Mouse (Mus musculus): Measurements from ENCODE around the gene Vipr2.

Gene Vipr2

DNA sequence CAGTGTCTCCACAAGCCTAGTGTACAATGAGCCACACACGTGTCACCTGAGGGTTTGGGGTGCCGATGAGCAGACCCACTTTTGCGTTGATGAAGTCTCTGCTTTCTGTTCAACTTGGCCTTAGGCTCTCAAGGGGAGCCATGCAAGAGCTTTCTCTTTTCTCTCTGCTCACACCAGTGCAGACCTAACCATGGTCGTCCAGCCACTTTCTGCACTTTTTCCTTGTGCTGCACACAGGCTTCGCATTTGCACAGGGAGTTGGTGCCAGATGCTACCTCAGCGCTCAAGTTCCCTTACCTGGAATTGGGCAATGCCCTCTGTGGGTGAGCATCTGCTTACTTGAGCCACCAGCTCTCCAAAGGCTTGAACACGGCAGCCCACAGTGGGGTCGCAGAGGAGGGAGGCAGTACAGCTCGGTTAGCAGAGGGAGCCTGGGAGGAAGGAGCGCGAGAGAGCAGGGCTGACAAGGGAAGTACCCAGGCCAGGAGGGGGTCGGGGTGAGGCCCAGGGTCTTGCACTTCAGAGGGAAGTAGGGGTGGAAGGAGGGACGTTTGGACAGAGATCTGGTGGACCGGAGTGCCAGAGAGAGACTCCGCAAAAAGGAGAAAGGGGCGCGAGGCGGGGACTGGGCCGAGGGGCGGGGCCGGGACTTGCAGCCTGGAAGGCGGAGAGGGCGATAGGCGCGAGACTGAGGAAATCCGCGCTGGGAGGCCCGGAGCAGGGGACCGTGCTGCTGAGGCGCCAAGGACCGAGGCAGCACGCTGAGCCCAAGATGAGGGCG is at the start of gene Vipr2:
TSS of gene Vipr2 (plus strand) at position 653 of the 781 bp plus-strand sequence.
- DNase-seq (ENCODE audit: low spot score) = peak; percentile 56

DNA sequence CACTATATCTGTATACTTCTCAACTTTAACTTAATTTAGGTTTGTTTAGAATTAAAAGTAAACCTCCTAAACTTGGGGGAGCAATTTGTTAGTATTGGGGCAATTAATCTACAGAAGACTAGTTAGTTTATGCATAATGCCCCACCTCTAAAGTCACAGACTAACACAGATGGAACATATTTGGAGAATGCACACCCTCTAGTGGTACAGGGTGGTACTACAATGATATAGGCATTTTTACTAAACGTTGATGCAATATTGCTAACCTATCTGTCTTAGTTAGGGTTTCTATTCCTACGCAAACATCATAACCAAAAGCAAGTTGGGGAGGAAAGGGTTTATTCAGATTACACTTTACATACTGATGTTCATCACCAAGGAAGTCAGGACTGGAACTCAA is 49.4 kb upstream of the Vipr2 start:
- no peak for DNase-seq (ENCODE audit: low spot score)

DNA sequence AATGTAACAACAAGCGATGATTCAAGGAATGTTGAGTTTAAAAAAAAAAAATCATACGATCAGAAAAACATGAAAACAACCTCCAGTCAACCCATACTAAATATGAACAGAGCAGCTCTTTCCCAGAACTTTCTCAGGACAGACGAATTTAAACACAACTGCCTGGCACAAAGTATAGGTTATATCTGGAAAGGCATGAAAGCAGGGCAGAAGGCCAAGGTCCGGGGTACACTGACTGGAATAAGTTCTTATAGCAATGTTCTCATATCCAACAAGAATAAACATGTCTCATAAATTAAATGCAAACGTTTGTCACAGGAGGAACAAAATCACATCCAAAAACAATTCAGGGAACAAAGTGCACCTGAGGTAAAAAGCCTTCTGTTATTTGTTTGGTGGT is 42.2 kb upstream of the Vipr2 start:
- no peak for DNase-seq (ENCODE audit: low spot score)

DNA sequence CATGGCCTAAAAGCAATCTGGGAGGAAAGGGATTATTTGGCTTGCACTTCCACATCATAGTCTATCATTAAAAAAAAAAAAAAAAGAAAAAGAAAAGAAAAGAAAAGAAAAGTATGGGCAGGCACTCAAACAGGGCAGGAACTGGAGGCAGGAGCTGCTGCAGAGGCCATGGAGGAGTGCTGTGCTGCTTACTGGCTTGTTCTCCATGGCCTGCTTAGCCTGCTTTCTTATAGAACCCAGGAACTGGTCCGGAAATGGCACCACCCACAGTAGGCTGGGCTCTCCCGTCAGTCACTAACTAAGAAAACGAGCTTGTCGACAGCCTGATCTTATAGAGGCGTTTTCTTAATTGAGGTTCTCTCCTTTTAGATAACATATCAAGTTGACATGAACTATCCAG is 32.7 kb upstream of the Vipr2 start:
- DNase-seq (ENCODE audit: low spot score) = no peak

DNA sequence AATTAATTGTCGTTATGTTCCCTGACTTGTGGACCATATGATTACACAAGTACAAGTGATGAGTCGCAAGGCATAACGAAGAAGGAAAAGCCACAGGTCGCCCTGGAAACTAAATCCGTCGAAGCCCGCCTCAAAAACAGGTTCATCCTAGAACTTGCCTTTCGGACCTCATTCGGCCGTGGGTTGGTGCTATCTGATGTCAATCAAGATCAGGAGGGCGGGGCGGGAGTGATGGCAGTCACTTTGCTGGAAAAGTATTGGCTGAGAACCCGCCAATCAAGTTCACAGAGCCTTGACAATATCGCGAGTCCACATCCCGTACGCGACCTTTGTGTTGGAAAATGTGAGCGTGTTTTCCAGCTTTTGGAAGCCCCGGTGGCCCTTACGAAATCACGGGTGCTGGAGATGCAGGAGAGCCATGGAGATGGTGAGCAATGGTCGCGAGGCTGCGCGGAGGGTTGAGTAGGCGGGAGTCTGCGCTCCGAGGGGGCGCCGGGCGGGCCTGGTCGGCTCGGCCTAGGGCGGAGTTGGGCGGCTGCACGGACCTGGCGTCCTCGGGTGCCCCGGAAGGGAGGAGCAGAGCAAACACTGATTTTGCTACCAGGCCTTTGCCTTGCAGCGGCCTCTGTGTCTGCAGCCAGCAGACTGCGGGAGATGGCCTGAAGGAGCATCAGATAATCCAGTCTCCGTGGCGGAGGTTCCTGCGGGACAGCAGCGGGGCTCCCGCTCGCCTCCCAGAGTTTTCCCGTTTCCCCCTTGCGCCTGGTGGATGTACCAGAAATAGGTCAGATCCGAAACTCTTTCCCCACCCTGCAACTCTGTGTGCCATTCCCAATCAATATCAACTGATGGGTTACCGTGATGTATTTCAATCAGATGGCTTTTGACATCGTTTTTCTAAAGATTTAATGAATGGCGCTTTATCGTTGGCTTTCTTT is 29.8 kb upstream of the Vipr2 start, which contains the start of gene Zfp386:
TSS of gene Zfp386 (plus strand) at position 285 of the 938 bp plus-strand sequence.
- peak; percentile 100 for DNase-seq (ENCODE audit: low spot score)

DNA sequence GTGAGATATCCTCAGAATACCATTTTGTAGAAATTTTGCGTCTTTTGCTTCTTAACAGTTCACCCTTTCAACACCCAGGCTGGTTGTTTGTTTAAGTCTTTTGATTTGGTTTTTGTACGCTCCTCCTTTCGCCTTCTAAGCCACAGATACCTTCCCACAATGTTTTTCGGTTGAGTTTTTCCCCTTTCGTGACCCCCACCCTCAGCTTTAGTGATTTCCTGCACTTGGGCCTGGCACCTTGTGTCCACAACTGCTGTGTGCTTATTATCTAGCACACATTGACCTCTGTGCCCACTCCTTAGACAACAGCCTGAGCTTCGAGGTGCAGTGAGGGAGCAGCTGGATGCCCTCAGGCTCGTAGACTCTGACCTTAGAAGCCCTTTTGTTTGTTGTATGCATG is 28.8 kb upstream of the Vipr2 start:
- no peak for DNase-seq (ENCODE audit: low spot score)

DNA sequence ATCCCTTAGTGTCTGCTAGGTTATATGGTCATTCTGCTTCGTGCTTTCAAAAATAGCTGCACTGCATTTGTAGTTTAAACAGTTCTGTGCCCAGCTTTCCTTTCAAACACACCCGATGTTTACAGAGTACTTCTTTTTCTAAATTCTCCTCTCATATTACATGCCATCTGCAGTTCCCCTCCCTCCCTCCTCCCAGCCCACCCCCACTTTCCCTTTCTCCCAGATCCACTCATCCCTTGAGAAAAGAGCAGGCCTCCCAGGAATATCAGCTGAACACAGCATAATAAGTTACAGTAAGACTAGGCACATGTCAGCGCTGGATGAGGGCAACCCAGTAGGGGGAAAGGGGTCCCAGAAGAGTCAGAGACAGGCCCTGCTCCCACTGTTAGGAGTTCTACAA is 28.3 kb upstream of the Vipr2 start:
- DNase-seq (ENCODE audit: low spot score) = no peak

DNA sequence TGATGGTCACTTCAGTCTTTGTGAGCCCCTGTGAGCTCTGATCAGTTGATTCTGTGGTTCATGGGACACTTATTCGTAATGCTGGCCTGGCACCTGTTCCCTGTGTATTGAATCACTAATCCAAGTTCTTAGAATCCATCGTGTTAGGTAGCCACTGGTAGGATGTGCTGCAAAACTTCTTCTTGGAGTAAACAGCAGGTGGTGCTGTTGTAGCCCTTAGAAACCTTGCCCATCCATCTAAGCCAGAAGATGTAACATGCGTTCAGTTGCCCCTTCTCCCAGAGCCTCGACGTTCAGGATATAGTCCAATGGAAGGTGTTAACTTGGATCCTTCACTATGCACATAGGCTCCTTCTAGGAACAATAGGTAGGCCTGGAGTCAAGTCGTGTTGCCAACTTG is 27.8 kb upstream of the Vipr2 start:
- DNase-seq (ENCODE audit: low spot score) = no peak

DNA sequence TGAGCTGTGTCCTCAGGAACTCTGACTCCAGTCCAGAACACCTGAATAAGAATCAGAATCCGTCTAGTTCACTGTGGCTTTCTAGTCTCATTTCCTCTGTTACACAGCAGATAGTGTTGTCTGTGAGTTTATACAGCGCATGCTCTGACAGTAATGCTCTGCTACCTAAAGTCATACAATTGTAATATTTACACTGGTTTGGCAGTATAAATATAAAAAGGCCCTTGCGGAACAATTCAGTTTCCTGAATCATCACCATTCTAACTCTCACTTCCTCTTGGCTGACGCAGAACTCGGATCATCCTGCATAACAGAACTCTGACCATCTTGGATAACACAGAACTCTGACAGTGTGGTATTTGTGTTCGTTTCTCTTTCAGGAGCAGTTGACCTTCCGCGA is 23.2 kb upstream of the Vipr2 start:
- no peak for DNase-seq (ENCODE audit: low spot score)

DNA sequence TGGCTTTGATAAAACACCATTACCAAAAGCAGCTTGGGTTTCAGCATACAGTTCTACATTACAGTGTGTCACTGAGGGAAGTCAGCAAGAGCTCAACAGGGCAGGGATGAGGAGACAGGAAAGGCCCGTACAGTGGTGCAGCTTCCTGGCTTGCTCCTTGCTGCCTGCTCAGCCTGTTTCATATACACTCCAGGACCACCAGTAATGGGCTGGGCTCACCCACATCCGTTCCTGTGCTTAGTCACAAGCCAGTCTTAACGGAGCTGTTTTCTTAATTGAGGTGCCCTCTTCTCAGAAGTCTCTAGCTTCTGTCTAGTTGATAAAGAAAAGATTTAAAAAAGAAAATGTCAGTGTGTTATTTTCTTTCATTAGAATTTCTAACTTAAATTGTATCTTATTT is 21.4 kb upstream of the Vipr2 start:
- DNase-seq (ENCODE audit: low spot score) = no peak

DNA sequence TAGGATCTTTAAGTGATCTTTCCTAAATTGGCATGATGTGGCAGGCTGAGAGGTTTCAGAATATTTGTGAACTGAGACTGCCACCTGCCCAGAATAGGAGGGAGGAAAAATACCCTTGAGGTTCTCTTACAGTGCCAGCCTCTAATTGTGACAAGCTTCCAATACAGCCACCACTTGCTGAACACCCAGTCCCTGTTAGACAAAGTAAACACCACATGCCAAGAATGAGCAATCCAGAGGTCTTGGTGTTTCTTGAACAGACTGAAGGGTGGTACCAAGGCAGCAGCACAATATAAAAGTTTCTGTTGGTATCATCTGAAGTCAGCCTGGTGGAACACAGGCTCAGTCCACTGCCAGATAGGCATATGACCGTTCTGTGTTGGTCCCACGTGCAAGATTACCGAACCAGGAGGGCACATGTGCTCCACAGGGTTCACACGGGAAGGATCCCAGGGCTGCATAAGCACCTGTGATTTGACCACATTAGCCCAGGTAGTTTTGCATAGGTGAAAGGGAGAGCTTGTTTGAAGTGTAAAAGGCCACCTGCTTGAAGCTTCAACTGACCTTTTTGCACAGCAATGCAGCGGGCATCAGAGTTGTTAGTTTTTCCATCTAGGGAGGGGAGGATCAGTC is 15.8 kb upstream of the Vipr2 start:
- no peak for DNase-seq (ENCODE audit: low spot score)

DNA sequence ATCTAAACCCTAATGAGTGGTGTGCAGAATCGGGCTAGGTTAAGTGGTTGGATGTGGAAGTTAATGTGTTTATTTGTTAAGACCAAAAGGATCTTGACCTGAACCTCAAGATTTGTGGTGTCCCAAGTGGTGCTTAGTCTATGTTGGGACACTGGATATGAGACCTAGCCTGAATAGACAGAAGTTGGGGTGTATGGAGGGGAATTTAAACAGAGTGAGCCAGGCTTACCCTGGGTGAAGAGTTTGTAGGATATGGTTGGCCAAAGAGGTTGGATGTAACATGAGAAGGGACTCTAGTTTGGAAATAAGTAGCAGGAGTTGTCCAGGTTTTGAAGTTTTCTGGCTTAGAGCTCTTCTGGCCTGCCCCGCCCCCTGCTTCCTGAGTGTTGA is 15.3 kb upstream of the Vipr2 start:
- DNase-seq (ENCODE audit: low spot score) = no peak

DNA sequence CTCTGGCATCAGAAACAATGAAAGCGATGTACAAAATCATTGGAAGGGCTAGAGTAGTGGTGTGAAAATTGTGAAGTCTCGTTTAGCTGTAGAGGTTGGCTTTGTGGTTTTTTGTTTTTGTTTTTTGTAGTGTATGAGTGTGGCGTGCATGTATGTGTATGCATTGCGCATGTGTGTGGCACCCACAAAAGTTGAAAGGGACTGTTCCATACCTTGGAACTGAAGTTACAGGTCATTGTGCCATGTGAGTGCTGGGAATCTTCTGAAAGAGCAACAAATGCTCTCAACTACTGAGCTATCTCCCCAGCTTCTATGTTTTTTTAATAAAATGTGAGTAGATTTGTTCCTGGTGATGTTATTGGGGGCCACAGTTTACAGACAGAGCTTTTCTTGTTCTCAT is 14.5 kb upstream of the Vipr2 start:
- no peak for DNase-seq (ENCODE audit: low spot score)

DNA sequence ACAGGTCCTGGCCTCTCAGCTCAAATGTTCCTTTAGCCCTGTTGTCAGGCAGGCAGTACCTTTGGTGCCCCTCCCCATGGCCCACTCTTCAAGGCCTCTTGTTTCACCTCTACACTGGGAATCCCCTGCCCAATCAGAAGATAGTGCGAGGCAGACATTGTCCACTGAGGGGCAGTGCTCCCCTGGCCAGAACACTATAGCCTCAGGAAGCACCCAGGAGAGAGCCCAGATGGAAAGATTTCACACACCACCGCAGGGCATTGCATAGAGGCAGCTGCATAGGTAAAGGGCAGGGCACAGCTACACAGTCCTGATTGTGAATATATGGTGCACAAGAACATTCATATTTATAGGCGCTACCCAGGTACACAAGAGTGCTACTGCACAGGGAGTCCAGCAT is 6.5 kb upstream of the Vipr2 start:
- DNase-seq (ENCODE audit: low spot score) = peak; percentile 27

DNA sequence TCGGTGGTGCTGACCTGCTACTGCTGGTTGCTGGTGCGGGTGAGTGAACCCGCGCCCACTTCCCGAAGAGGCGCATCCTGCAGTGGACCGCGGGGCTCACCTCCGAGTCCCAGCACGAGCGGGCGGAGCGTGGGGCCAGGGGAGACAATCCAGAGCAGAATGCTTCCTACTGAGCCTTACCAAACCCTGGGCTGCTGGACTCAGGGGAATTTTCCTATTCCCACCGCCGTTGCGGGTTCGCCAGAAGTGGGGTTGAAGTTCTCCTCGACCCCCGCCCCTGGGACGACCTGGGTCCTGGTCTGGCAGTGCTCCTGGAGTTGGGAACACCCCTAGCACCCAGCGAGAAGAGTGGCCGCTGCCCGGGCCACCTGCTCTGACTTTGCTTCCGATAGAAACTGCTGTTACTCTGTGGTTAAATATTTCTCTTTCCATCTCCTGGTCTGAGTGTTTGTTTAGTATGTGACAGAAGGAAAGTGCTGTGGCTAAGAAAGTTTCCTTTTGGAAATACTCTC is 385 bp downstream of the Vipr2 start:
- no peak for DNase-seq (ENCODE audit: low spot score)

DNA sequence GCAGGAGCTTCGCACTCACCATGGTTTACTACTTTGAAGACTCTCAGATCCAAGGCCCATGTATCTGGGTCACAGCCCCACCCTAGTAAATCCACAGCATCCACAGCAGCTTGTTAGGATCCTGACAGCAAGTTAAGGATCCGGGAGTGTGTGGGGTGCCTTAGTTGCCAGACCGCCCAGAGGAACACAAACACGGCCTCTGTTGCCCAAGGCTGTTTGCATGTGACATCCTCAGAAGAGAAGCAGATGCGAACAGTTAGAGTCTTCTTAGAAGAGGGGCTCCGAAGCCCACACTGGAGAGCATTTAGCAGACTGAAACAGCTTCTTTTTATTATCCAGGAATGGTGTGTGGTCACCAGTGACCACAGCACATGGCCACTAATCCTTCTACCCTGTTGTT is 5.6 kb downstream of the Vipr2 start:
- DNase-seq (ENCODE audit: low spot score) = no peak

DNA sequence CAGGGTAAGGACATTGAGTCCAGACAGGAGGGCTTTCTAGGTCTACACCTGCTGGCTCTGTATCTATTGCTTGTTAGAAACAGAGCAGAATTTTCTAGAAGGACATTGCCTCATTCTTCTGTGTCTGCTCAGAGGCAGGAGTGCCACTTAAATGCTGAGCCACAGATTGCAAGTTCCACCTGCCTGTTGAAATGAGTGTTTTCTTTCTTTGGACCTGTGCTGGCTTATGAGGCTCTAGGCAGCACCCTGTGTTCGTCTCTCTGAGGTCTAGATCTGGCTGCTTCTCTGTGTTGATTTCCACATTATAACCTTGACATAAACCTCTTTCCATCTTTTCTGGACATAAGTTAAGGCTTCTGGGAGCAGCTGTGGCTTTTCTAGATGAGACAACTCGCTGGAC is 6.8 kb downstream of the Vipr2 start:
- no peak for DNase-seq (ENCODE audit: low spot score)

DNA sequence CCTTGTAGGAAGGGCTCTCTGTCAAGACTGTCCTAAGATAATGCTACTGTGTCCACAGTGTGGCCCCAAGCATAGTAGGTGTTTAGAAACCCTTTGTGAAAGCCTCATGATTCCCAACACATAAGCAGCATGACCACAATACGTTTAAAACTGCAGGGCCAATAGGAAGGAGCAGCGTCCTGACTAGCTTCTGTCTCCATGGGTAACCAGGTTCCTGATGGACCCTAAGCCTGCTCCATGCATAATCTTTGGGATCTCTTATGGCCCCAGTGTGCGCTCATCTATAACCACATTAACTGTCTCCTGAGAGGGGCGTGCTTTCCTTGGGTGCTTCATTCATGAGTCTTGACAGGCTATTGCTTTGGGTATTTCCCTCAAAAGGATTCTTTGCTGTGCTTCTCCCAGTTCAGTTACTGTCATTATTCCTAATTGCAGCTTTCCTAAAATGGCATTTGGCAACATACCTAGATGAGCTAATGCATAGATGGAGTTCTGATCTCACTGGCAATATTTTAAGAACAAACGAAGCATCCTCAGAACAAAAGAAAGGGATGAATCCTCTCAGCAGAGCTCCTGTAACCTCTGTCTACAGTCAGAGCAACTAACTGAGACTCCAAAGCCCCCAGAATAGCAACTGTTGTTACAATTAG is 9.6 kb downstream of the Vipr2 start:
- no peak for DNase-seq (ENCODE audit: low spot score)

DNA sequence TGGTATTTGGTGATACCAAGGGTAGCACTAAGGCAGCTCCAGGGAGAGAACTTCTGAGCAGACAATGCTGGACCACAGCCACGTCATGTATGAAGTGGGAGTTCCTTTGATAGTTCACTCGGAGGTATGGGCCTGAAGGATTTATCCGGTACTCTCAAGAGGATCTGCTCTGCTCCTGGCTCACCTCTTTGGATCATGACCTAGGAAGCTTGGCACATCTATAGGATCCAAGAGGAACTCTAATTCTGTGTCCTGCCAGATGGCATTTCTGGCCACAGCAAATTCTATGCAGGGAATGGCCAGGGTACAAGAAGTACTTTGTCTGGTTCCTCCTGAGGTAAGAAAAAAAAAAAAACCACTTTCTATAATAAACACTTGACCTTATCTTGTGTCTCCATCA is 12.3 kb downstream of the Vipr2 start:
- no peak for DNase-seq (ENCODE audit: low spot score)

DNA sequence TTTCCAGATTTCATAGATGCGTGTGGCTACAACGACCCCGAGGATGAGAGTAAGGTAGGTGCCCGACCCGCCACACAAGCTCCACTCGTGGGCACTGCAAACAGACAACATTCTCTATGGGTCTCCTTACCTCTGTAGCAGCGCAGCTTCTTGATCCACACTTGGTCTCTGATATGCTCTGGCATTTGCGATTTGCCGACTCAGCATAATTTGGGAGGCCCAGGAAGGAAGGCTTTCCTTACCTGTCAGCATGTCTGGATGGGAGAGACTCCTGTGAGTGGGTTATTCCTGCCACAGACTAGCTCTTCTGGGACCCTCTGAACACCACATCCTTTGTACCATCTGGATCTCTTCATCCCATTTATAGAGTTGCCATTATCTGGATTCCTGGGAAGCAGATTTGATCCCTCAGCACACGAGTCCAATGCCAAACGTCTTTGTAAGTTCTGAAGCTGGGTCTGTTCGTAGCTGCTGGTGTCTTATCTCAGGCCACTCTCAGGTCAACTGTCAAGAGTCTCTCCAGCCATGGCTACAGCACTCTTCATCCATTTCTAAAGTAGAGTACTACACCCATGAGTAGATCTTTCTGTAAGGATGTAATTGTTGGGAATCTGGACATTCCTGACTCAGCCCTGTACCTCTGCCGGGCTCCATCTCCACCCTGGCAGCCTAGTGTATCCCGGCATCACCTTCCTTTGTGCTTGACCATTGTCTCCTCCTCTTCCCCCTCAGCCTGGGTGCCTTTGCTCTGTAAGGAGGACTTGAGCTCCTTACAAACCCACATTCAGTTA is 17.4 kb downstream of the Vipr2 start:
- no peak for DNase-seq (ENCODE audit: low spot score)

DNA sequence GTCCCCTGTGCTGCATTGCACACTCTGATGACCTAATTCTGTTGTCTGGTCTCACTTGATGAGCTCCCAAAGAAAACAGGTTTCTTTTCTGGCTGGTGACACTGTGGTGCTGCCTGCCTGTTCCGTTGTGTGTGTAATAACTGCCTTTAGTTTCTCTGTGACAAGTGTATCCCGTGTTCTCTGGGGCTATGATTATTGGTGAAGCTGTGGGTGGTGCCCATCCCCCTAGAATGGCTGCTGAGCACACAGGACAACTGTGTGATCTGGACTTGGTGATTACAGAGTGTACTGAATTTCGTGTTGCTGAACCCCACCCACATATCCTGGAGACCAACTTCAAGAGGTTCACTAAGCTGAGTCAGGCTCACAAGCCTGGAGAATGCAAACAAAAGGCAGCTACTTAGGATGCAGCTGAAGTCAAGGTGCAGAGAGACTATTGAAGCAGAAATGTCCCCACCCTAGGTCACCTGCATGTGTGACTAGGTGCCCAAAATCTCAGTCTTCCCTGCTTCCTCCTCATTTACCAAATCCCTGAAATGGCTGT is 18.9 kb downstream of the Vipr2 start:
- no peak for DNase-seq (ENCODE audit: low spot score)
